Mouse (Mus musculus) MEL (cell line): ENCODE measurements at regions not wholly inside any gene's neighbourhood (a gene's known extent, or its start where the extent isn't known, plus 50 kb on each side); places are given as distances from the start of the nearest gene placed in this dataset.

Experiments
- DNase-seq: peaks from one replicate; pipeline ENCODE4 v3.0.0; 2011; ENCODE audit warnings: low read depth, low spot score
- H3K27ac ChIP-seq: 2 replicates; pipeline ENCODE4 v1.5.1; 2012; ENCODE audit warnings: low read depth, mild to moderate bottlenecking, control low read depth, low read length, moderate library complexity; ENCODE audit not compliant: control insufficient read depth
- H3K27me3 ChIP-seq, 2 experiments: fragments of 150-350 bp in 1 of 2; sonication (generic) in 1 of 2; 2 replicates each; pipeline ENCODE4 v1.6.1; 2012; ENCODE audit warnings: low read length in 2 of 2, mild to moderate bottlenecking in 2 of 2, improper control_type of control experiment in 1 of 2, moderate library complexity in 1 of 2; ENCODE audit not compliant: insufficient read depth in 2 of 2, control insufficient read depth in 1 of 2
- H3K36me3 ChIP-seq, 2 experiments: 2 replicates each; pipeline ENCODE4 v1.6.1; 2012 to 2014; ENCODE audit warnings: low read length in 2 of 2, improper control_type of control experiment in 1 of 2, inconsistent platforms in 1 of 2, mild to moderate bottlenecking in 1 of 2; ENCODE audit not compliant: insufficient read depth in 2 of 2, control insufficient read depth in 1 of 2
- H3K4me1 ChIP-seq, 2 experiments: fragments of 150-350 bp in 1 of 2; sonication (generic) in 1 of 2; 2 replicates each; pipeline ENCODE4 v1.6.1; 2012; ENCODE audit warnings: low read length in 2 of 2, improper control_type of control experiment in 1 of 2, mild to moderate bottlenecking in 1 of 2; ENCODE audit not compliant: insufficient read depth in 2 of 2, control insufficient read depth in 1 of 2
- H3K4me3 ChIP-seq, 2 experiments: fragments of 150-350 bp in 1 of 2; sonication (generic) in 1 of 2; 2 replicates each; pipeline ENCODE4 v1.5.1; 2012; ENCODE audit warnings: low read depth in 2 of 2, low read length in 2 of 2, mild to moderate bottlenecking in 2 of 2, moderate library complexity in 2 of 2, control low read depth in 1 of 2, improper control_type of control experiment in 1 of 2; ENCODE audit not compliant: control insufficient read depth in 1 of 2, insufficient read depth in 1 of 2
- H3K79me2 ChIP-seq: 2 replicates; pipeline ENCODE4 v1.6.1; 2012; ENCODE audit warnings: mild to moderate bottlenecking, low read length, moderate library complexity; ENCODE audit not compliant: control insufficient read depth, poor library complexity, insufficient read depth
- H3K9ac ChIP-seq: 2 replicates; pipeline ENCODE4 v1.6.1; 2012; ENCODE audit warnings: low read depth, mild to moderate bottlenecking, control low read depth, low read length, moderate library complexity; ENCODE audit not compliant: control insufficient read depth, poor library complexity, severe bottlenecking
- H3K9me3 ChIP-seq: fragments of 150-350 bp; sonication (generic); replicated peaks from 2 replicates; pipeline ENCODE4 v1.6.1; 2012; ENCODE audit warnings: mild to moderate bottlenecking, low read length, improper control_type of control experiment, moderate library complexity; ENCODE audit not compliant: insufficient read depth
- CHD1 ChIP-seq: IDR thresholded peaks from 2 replicates; pipeline ENCODE4 v1.6.1; 2012; ENCODE audit warnings: low read depth, mild to moderate bottlenecking, inconsistent platforms, low read length, improper control_type of control experiment
- CHD2 ChIP-seq: IDR thresholded peaks from 2 replicates; pipeline ENCODE4 v1.6.1; 2011; ENCODE audit warnings: low read length, improper control_type of control experiment
- CTCF ChIP-seq, 3 experiments: IDR thresholded peaks in 2 of 3; conservative IDR thresholded peaks in 1 of 3; 2 replicates each; pipeline ENCODE4 v1.5.1; 2011 to 2012; ENCODE audit warnings: low read length in 3 of 3, low read depth in 2 of 3, mild to moderate bottlenecking in 2 of 3, improper control_type of control experiment in 1 of 3, inconsistent platforms in 1 of 3, mixed read lengths in 1 of 3, moderate library complexity in 1 of 3; ENCODE audit not compliant: control insufficient read depth in 1 of 3, insufficient read depth in 1 of 3, poor library complexity in 1 of 3, severe bottlenecking in 1 of 3
- E2F4 ChIP-seq: IDR thresholded peaks from 2 replicates; pipeline ENCODE4 v1.6.1; 2011; ENCODE audit warnings: low read depth, low read length, improper control_type of control experiment, borderline replicate concordance
- ELF1 ChIP-seq: IDR thresholded peaks from 2 replicates; pipeline ENCODE4 v1.6.1; 2014; ENCODE audit warnings: low read depth, mild to moderate bottlenecking, inconsistent platforms, low read length, improper control_type of control experiment, moderate library complexity
- GATA1 ChIP-seq: IDR thresholded peaks from 2 replicates; pipeline ENCODE4 v1.6.1; 2011; ENCODE audit warnings: low read depth, low read length, improper control_type of control experiment
- MAFK ChIP-seq: IDR thresholded peaks from 2 replicates; pipeline ENCODE4 v1.6.1; 2011; ENCODE audit warnings: low read depth, mild to moderate bottlenecking, low read length, improper control_type of control experiment, borderline replicate concordance
- MAX ChIP-seq: IDR thresholded peaks from 2 replicates; pipeline ENCODE4 v1.6.1; 2011; ENCODE audit warnings: low read length, improper control_type of control experiment
- MAZ ChIP-seq: IDR thresholded peaks from 2 replicates; pipeline ENCODE4 v1.6.1; 2012; ENCODE audit warnings: low read depth, mild to moderate bottlenecking, inconsistent platforms, low read length, improper control_type of control experiment
- MYB ChIP-seq: IDR thresholded peaks from 2 replicates; pipeline ENCODE4 v1.6.1; 2011; ENCODE audit warnings: mild to moderate bottlenecking, low read depth, low read length, improper control_type of control experiment
- MYC ChIP-seq: IDR thresholded peaks from 2 replicates; pipeline ENCODE4 v1.6.1; 2011; ENCODE audit warnings: low read depth, mild to moderate bottlenecking, low read length, improper control_type of control experiment, moderate library complexity
- POLR2AphosphoS2 ChIP-seq: IDR thresholded peaks from 2 replicates; pipeline ENCODE4 v1.6.1; 2011; ENCODE audit warnings: low read length, improper control_type of control experiment
- RAD21 ChIP-seq: IDR thresholded peaks from 2 replicates; pipeline ENCODE4 v1.6.1; 2011; ENCODE audit warnings: mild to moderate bottlenecking, low read depth, low read length, improper control_type of control experiment
- RCOR1 ChIP-seq: IDR thresholded peaks from 2 replicates; pipeline ENCODE4 v1.6.1; 2012; ENCODE audit warnings: low read depth, mild to moderate bottlenecking, inconsistent platforms, low read length, improper control_type of control experiment
- SIN3A ChIP-seq: IDR thresholded peaks from 2 replicates; pipeline ENCODE4 v1.6.1; 2012; ENCODE audit warnings: low read length, improper control_type of control experiment, inconsistent platforms
- SMC3 ChIP-seq: IDR thresholded peaks from 2 replicates; pipeline ENCODE4 v1.6.1; 2011; ENCODE audit warnings: low read depth, low read length, improper control_type of control experiment
- TAL1 ChIP-seq: IDR thresholded peaks from 2 replicates; pipeline ENCODE4 v1.6.1; 2012; ENCODE audit warnings: mild to moderate bottlenecking, inconsistent platforms, low read length, moderate library complexity, mixed read lengths
- TBP ChIP-seq: IDR thresholded peaks from 2 replicates; pipeline ENCODE4 v1.8.0; 2011; ENCODE audit warnings: low read depth, low read length, improper control_type of control experiment
- USF1 ChIP-seq: IDR thresholded peaks from 2 replicates; pipeline ENCODE4 v1.6.1; 2014; ENCODE audit warnings: low read depth, mild to moderate bottlenecking, inconsistent platforms, low read length, improper control_type of control experiment, moderate library complexity
- USF2 ChIP-seq, 2 experiments: IDR thresholded peaks; 2 replicates each; pipeline ENCODE4 v1.6.1; 2011 to 2012; ENCODE audit warnings: improper control_type of control experiment in 2 of 2, low read length in 2 of 2, borderline replicate concordance in 1 of 2, inconsistent platforms in 1 of 2, low read depth in 1 of 2, mild to moderate bottlenecking in 1 of 2; ENCODE audit not compliant: insufficient read depth in 1 of 2
- ZKSCAN1 ChIP-seq: IDR thresholded peaks from 2 replicates; pipeline ENCODE4 v1.6.1; 2012; ENCODE audit warnings: low read depth, mild to moderate bottlenecking, inconsistent platforms, low read length, improper control_type of control experiment, moderate library complexity
- ZMIZ1 ChIP-seq: IDR thresholded peaks from 2 replicates; pipeline ENCODE4 v1.6.1; 2012; ENCODE audit warnings: low read depth, mild to moderate bottlenecking, inconsistent platforms, low read length, improper control_type of control experiment, moderate library complexity
- ZNF384 ChIP-seq: IDR thresholded peaks from 2 replicates; pipeline ENCODE4 v1.6.1; 2012; ENCODE audit warnings: low read depth, mild to moderate bottlenecking, inconsistent platforms, low read length, improper control_type of control experiment

DNA sequence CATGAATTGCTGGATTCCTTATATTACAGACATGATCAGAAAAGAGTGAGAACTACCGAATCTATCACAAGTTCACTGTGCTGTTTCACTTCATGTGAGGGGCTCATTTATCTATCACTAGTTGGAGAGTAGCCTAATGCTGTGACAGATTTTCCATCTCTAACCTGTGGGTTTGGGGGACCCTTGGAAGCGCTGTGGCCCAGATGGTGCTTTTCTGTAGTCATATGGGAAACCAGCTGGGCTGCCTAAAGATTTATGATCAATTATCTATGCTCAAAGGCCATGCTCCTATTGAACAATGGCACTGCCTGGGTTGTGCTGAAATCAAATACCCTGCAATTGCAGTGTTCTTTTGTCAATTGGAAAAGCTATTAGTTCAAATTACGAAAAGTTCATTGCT, 723.2 kb downstream of the Fat4 start:
- DNase-seq, result no peak
- no peaks in the 10 kb centered on the region for H3K9me3 ChIP-seq
- no peak overlapping the region for H3K27ac ChIP-seq
- H3K27me3 ChIP-seq, result no peaks in the 10 kb centered on the region
- H3K79me2 ChIP-seq, result no peaks in the 10 kb centered on the region
- no peaks in the 10 kb centered on the region for H3K36me3 ChIP-seq
- H3K4me1 ChIP-seq, result no peaks in the 10 kb centered on the region
- no peak overlapping the region for H3K9ac ChIP-seq
- no peak for TF ChIP-seq SMC3
- TF ChIP-seq, all 39 proteins: peak for 0
- no peak overlapping the region for H3K4me3 ChIP-seq

DNA sequence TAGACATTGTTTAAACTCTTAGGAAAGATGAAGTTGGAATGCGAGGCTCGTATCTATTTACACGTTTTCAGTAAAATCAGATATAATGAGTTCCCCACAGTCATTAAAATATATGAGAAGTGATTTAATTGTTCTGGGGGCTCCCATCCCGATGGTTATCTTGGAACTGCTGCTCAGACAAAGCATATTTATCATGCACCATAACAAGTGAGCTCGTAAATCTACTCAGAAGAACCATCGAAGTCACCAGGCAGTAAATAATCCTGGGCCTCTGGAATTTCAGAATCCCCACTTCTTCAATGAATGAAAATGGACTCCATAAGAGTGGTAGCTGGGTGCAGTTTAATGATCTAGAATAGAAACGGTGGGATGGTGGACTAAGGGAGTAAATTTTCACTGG, 725.7 kb downstream of the Fat4 start:
- Histone ChIP-seq H3K27ac (no peak overlapping the region), H3K9ac (no peak overlapping the region), H3K4me3 (no peak overlapping the region), H3K9me3 (no peaks in the 10 kb centered on the region), H3K79me2 (no peaks in the 10 kb centered on the region), H3K27me3 (no peaks in the 10 kb centered on the region), H3K36me3 (no peaks in the 10 kb centered on the region), H3K4me1 (no peaks in the 10 kb centered on the region)
- DNase-seq, result no peak
- TF ChIP-seq SIN3A (no peak), MAFK (no peak), CTCF (IDR thresholded peaks at IDR 0.05 in 2 of 3, conservative IDR thresholded peaks at IDR 0.05 in 1 of 3; ENCODE audit: control insufficient read depth in 1 of 3, insufficient read depth in 1 of 3, low read depth in 2 of 3, low read length in 3 of 3, poor library complexity in 1 of 3, severe bottlenecking in 1 of 3) (no peak), MAX (no peak), E2F4 (no peak), RAD21 (no peak), USF2 (IDR thresholded peaks at IDR 0.05; ENCODE audit: borderline replicate concordance in 1 of 2, insufficient read depth in 1 of 2, low read depth in 1 of 2, low read length in 2 of 2) (no peak), ZKSCAN1 (no peak), MAZ (no peak), ZMIZ1 (no peak), USF1 (no peak), POLR2AphosphoS2 (no peak), CHD2 (no peak), RCOR1 (no peak)

DNA sequence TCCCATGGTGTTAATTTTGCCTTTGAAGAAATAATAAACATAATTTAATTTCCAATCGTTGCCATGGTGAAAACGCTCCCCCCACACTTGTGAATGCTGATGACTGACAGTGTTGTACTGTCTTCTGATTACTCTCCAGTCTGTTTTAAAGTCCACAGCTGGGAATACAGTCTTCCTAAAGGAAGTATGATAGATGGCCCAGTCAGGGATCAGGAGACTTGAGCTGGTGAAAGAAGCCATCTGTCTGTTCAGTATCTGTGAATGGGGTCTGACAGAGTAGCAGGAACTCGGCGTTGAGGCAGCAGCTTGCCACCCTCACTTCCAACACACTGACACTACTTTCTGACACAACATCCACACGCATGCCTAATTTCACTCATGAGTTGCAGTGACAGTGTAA, 751.2 kb downstream of the Fat4 start:
- Histone ChIP-seq H3K9ac (no peak overlapping the region), H3K4me3 (no peak overlapping the region), H3K9me3 (no peaks in the 10 kb centered on the region), H3K4me1 (no peaks in the 10 kb centered on the region), H3K27ac (no peak overlapping the region), H3K79me2 (no peaks in the 10 kb centered on the region), H3K27me3 (no peaks in the 10 kb centered on the region), H3K36me3 (no peaks in the 10 kb centered on the region)
- DNase-seq, result no peak
- no peak for TF ChIP-seq TBP
- TF ChIP-seq E2F4, result no peak
- TF ChIP-seq MAZ, result no peak
- TF ChIP-seq POLR2AphosphoS2, result no peak
- TF ChIP-seq ELF1, result no peak
- no peak for TF ChIP-seq RAD21
- no peak for TF ChIP-seq MYC
- TF ChIP-seq ZNF384, result no peak
- TF ChIP-seq SMC3, result no peak
- TF ChIP-seq SIN3A, result no peak
- TF ChIP-seq MAX, result no peak
- no peak for TF ChIP-seq GATA1
- TF ChIP-seq TAL1, result no peak
- TF ChIP-seq MAFK, result no peak
- no peak for TF ChIP-seq CHD1
- TF ChIP-seq MYB, result no peak
